Mouse (Mus musculus) midbrain, embryonic 11.5 days (tissue): Measurements from ENCODE around the gene Eomes. TPM values are rescaled to one million over a fixed set of nuclear protein-coding genes. Genes with fewer than 3 reads are reported as not detected.

Experiments
- ATAC-seq: fragments of 200-750 bp; cut with Nextera tagmentation; 2 replicates; pipeline ENCODE4 v1.8.0; 2017; ENCODE audit warnings: moderate TSS enrichment, moderate library complexity; ENCODE audit not compliant: low FRiP score
- DNase-seq: peaks from one replicate; pipeline ENCODE4 v3.0.0; 2015; ENCODE audit warnings: low spot score; ENCODE audit errors: missing footprints
- H3K27ac ChIP-seq: fragments of 300-500 bp; sonication (generic); 2 replicates; pipeline ENCODE4 v1.5.1; 2014; ENCODE audit warnings: low read depth, low read length
- H3K27me3 ChIP-seq: fragments of 300-500 bp; sonication (generic); 2 replicates; pipeline ENCODE4 v1.6.1; 2014; ENCODE audit warnings: mild to moderate bottlenecking, low read length, moderate library complexity, mixed read lengths; ENCODE audit not compliant: control insufficient read depth, insufficient read depth
- H3K36me3 ChIP-seq: fragments of 300-500 bp; sonication (generic); 2 replicates; pipeline ENCODE4 v1.6.1; 2014; ENCODE audit warnings: mild to moderate bottlenecking, low read length, moderate library complexity, mixed read lengths; ENCODE audit not compliant: control insufficient read depth, insufficient read depth
- H3K4me1 ChIP-seq: fragments of 300-500 bp; sonication (generic); 2 replicates; pipeline ENCODE4 v1.6.1; 2014; ENCODE audit warnings: low read length; ENCODE audit not compliant: control insufficient read depth, insufficient read depth
- H3K4me2 ChIP-seq: fragments of 300-500 bp; sonication (generic); 2 replicates; pipeline ENCODE4 v1.6.1; 2014; ENCODE audit warnings: mild to moderate bottlenecking, moderate library complexity
- H3K4me3 ChIP-seq: fragments of 300-500 bp; sonication (generic); 2 replicates; pipeline ENCODE4 v1.5.1; 2014; ENCODE audit warnings: low read depth, low read length
- H3K9ac ChIP-seq: fragments of 300-500 bp; sonication (generic); 2 replicates; pipeline ENCODE4 v1.6.1; 2014; ENCODE audit warnings: low read length
- H3K9me3 ChIP-seq: fragments of 300-500 bp; sonication (generic); 2 replicates; pipeline ENCODE4 v1.6.1; 2016; ENCODE audit warnings: low read length; ENCODE audit not compliant: control insufficient read depth
- WGBS: fragments of 180-500 bp; shearing (Covaris S2); extraction: QIAGEN DNeasy Blood & Tissue Kit; methylation state at CpG from one replicate; pipeline ENCODE4 v1.1.7; 2014; 5-methylcytosine and 5-hydroxymethylcytosine counted together
- polyA plus RNA-seq: library from polyadenylated mRNA; unstranded; fragments of >200 nt; fragmentation: Nextera tagmentation; extraction: Ambion mirVana; gene quantifications from 2 replicates; pipeline ENCODE4 v1.2.1, GENCODE M21; 2014

Gene Eomes
- 0.33 and 1.1 TPM in 2 replicates for polyA plus RNA-seq

DNA sequence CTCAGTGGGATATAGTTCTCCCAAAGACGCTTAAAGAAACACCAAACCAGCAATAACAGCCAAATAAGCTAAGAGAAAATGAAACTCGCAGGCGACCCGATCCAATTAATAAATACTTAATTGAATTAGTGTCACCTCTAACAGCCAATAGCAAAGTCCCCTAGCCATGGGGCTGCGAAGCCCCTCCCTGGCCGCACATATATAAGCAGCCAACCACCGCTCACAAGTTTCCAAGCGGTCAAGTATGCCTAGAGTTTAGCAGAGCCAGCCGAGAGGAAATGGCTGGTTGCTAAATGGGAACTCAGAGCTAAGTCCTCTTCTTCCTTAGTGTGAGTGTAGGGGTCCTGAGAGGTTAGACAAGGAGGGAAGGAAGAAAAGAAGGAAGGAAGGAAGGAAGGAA, at the start of gene Eomes:
Gene Eomes (plus strand): TSS at position 252 of the 400 bp plus-strand sequence.
- Histone ChIP-seq H3K9me3 (no peaks in the 10 kb centered on the region), H3K4me2 (peak within 1 kb of the TSS; percentile 42), H3K27ac (no peak within 1 kb of the TSS), H3K36me3 (no peaks in the 10 kb centered on the region), H3K9ac (no peak within 1 kb of the TSS), H3K4me3 (peak within 1 kb of the TSS; percentile 36), H3K27me3 (peaks cover 79% of the 10 kb centered on the region), H3K4me1 (peaks cover 15% of the 10 kb centered on the region)
- ATAC-seq = no peak
- under 1% methylated on average over 9 of the region's 9 CpGs for WGBS
- peak; percentile 92 for DNase-seq

- no peak overlapping the region for H3K4me2 ChIP-seq
- no peak overlapping the region for H3K4me3 ChIP-seq
- H3K9me3 ChIP-seq = no peaks in the 10 kb centered on the region
- H3K27me3 ChIP-seq = no peaks in the 10 kb centered on the region
- ATAC-seq = no peak
- no peak overlapping the region for H3K27ac ChIP-seq
- WGBS = 38% methylated on average over 9 of the region's 9 CpGs
- H3K4me1 ChIP-seq = no peaks in the 10 kb centered on the region
- H3K9ac ChIP-seq = no peak overlapping the region
- H3K36me3 ChIP-seq = no peaks in the 10 kb centered on the region
- DNase-seq = no peak
Measured at GRCm38 (mm10) chr9:118444809-118445208, 33.2 kb upstream of the Eomes start.

DNA sequence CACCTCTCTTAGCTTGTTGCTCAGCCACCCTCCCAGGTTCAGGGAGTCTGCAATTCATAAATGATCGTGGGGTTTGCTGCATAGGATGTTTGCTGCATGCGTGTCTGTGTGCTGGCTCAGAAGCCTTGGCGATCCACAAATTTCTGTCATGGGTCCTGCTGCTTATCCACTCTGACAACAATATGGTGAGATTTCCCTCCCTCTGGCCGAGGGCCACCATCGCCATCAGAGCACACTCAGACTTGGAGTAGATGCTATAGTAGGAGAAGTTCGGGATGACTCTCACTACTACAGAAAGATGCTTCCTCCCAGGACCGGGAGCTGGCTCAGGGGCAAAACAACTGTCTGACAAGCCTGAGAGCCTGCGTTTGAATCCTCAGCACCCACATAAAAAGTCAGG, 28.7 kb upstream of the Eomes start:
- ATAC-seq (no peak), DNase-seq (no peak)
- Histone ChIP-seq H3K4me1 (no peaks in the 10 kb centered on the region), H3K4me2 (no peak overlapping the region), H3K27me3 (no peaks in the 10 kb centered on the region), H3K36me3 (no peaks in the 10 kb centered on the region), H3K9me3 (no peaks in the 10 kb centered on the region), H3K4me3 (no peak overlapping the region), H3K27ac (no peak overlapping the region), H3K9ac (no peak overlapping the region)
- 85% methylated on average over 8 of the region's 8 CpGs for WGBS

GRCm38 (mm10) chr9:118453427-118453826, 24.6 kb upstream of the Eomes start:
- Histone ChIP-seq H3K27me3 (no peaks in the 10 kb centered on the region), H3K4me2 (no peak overlapping the region), H3K27ac (no peak overlapping the region), H3K4me3 (no peak overlapping the region), H3K36me3 (no peaks in the 10 kb centered on the region), H3K9me3 (no peaks in the 10 kb centered on the region), H3K4me1 (no peaks in the 10 kb centered on the region), H3K9ac (no peak overlapping the region)
- 49% methylated on average over 9 of the region's 9 CpGs for WGBS
- no peak for DNase-seq
- no peak for ATAC-seq

DNA sequence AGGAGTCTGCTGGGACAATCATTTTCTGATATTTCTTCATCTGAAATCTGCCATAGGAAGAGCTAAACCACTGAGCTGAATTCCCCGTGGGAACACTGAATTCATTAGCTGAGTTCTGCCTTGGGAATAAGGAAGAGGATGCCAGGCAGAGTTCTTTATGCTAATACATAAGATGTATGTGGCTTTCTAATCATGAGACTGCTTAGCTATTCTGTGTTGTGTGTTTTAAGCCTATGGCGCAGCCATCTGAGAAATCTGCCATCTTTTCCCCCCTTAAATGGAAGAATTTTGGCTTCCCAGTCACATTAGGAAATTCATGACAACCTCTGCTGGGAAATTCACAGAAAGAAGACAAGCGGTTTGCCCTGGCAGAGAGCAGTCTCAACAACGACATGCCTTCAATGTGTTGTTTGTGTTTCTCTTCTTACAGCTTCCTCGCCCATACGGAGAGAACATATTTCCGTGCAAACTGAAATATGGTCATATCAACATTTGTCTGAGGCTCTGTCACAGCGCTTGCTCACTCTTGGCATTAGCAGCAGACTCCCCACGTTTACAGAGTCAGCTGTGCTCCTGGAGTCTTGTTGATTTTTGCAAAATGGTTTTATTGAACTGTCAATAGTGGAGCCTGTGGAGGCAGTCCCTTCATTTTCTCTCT, 22.7 kb upstream of the Eomes start:
- WGBS = 71% methylated on average over 9 of the region's 9 CpGs
- Histone ChIP-seq H3K4me2 (no peak overlapping the region), H3K4me3 (no peak overlapping the region), H3K27me3 (no peaks in the 10 kb centered on the region), H3K4me1 (no peaks in the 10 kb centered on the region), H3K27ac (no peak overlapping the region), H3K9ac (no peak overlapping the region), H3K9me3 (no peaks in the 10 kb centered on the region), H3K36me3 (no peaks in the 10 kb centered on the region)
- ATAC-seq (no peak), DNase-seq (no peak)

- no peak overlapping the region for H3K4me3 ChIP-seq
Measured at GRCm38 (mm10) chr9:118456405-118456804, 21.6 kb upstream of the Eomes start.

GRCm38 (mm10) chr9:118458039-118458438, 20.0 kb upstream of the Eomes start:
- Histone ChIP-seq H3K9ac (no peak overlapping the region), H3K4me3 (no peak overlapping the region), H3K4me2 (no peak overlapping the region), H3K27me3 (no peaks in the 10 kb centered on the region), H3K4me1 (no peaks in the 10 kb centered on the region), H3K27ac (no peak overlapping the region), H3K36me3 (no peaks in the 10 kb centered on the region), H3K9me3 (no peaks in the 10 kb centered on the region)
- WGBS = 25% methylated on average over 5 of the region's 5 CpGs
- ATAC-seq (no peak), DNase-seq (no peak)

More at GRCm38 (mm10) chr9:118456405-118456804, 21.6 kb upstream of the Eomes start:
- Histone ChIP-seq H3K27ac (no peak overlapping the region), H3K9ac (no peak overlapping the region), H3K27me3 (no peaks in the 10 kb centered on the region), H3K4me2 (no peak overlapping the region), H3K36me3 (no peaks in the 10 kb centered on the region), H3K9me3 (no peaks in the 10 kb centered on the region), H3K4me1 (no peaks in the 10 kb centered on the region)
- ATAC-seq (no peak), DNase-seq (no peak)
- WGBS = 42% methylated on average over 6 of the region's 6 CpGs

GRCm38 (mm10) chr9:118464031-118464430, 14.0 kb upstream of the Eomes start:
- Histone ChIP-seq H3K27ac (no peak overlapping the region), H3K36me3 (no peaks in the 10 kb centered on the region), H3K27me3 (peaks cover 10% of the 10 kb centered on the region), H3K4me3 (no peak overlapping the region), H3K9ac (no peak overlapping the region), H3K4me2 (no peak overlapping the region), H3K4me1 (peaks cover 6% of the 10 kb centered on the region; the same call in 1 of the 2 replicates), H3K9me3 (no peaks in the 10 kb centered on the region)
- ATAC-seq (no peak), DNase-seq (no peak)
- WGBS = 89% methylated on average over 1 of the region's 1 CpGs

GRCm38 (mm10) chr9:118468301-118468700, 9.7 kb upstream of the Eomes start:
- ATAC-seq (no peak), DNase-seq (peak; percentile 91)
- Histone ChIP-seq H3K9me3 (no peaks in the 10 kb centered on the region), H3K4me2 (no peak overlapping the region), H3K27ac (no peak overlapping the region), H3K4me3 (no peak overlapping the region), H3K36me3 (no peaks in the 10 kb centered on the region), H3K9ac (no peak overlapping the region), H3K4me1 (peaks cover 6% of the 10 kb centered on the region; the same call in 1 of the 2 replicates), H3K27me3 (peaks cover 36% of the 10 kb centered on the region)
- WGBS = under 1% methylated on average over 14 of the region's 14 CpGs
